Mouse (Mus musculus) cerebellum, postnatal 4 days (tissue): ENCODE measurements around the gene 1600015I10Rik.
"Not testable (repeated sequence)": the region's sequence is repeated elsewhere in the genome, so short reads cannot be mapped to it uniquely, and the experiment has no call there.

Experiments
- DNase-seq, 2 experiments: peaks; one replicate each; pipeline ENCODE4 v3.0.0; 2022; ENCODE audit warnings: low spot score in 2 of 2, mixed read lengths in 1 of 2

Gene 1600015I10Rik

DNA sequence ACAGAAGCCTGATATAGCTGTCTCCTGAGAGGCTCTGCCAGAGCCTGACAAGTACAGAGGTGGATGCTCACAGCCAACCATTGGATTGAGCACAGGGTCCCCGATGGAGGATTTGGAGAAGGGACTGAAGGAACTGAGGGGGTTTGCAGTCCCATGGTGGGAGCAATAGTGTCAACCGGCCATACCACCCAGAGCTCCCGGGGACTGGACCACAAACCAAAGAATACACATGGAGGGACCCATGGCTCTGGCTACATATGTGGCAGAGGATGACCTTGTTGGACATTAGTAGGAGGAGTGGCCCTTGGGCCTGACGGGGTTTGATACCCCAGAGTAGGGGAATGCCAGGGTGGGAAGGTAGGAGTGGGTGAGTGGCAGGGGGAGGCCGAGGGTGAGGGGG, 37.0 kb downstream of the 1600015I10Rik start:
- not testable (repeated sequence) for DNase-seq

DNA sequence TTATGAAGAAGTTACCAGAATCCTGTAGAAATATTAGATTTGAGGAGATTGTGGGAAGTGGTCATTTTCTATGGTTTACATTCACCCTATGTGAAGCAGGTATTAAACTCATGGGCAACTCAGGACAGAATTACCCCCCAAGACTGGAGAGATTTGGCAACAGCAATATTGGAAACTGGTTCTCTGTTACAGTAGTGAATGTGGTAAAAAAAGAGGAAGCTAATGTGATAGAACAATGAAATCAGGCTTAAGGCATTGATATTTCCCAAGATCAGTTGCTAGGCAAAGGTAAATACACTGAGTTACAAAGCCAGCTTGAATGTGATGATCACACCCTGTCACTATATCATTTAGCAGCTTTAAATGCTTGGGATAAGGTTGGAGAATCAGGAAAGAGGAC, 38.2 kb downstream of the 1600015I10Rik start:
- no peak for DNase-seq

DNA sequence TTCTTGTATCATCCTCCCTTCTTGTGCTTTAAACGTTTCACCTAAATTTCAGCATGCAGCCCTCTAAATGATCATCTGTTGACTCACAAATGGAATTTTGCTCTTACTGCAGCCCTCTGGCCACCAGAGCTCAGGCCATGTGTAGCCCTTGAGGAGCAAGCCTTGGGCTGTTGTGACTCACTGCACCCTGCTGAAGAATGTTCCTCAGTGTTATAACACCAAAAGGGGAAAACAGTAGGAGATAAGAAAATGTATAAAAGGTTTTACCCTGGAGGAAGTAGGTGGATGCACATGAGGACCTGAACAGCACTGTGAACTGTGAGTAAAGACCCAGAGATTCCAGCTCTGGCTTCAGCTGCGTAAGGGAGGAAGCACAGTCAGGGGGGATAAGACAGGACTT, 45.0 kb downstream of the 1600015I10Rik start, which contains the start of gene Doxl2:
TSS of gene Doxl2 (plus strand) at position 301 of the 400 bp plus-strand sequence.
- no peak for DNase-seq

DNA sequence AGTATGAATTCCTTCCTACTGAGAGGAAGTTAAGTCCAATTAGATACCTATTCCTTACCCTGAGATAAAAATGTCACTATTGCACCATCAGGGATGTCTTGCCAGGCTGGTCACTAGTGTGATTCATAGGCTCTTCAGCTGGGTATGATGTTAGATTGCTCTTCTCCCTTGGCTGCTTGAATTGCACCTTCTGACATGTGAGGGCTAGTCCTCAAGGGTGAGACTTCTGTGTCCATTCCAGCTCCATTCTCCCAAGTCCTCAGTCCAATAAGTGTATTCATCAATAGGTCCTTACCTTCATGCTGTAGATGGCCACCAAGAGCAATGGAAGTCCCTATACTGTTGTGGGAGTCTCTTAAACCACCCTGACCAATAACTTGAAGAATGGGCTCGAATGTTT, 49.9 kb downstream of the 1600015I10Rik start:
- no peak for DNase-seq

- DNase-seq, result no peak
Measured at GRCm38 (mm10) chr6:48982305-48982704, 52.6 kb downstream of the 1600015I10Rik start.
